In the genomic region with DNA sequence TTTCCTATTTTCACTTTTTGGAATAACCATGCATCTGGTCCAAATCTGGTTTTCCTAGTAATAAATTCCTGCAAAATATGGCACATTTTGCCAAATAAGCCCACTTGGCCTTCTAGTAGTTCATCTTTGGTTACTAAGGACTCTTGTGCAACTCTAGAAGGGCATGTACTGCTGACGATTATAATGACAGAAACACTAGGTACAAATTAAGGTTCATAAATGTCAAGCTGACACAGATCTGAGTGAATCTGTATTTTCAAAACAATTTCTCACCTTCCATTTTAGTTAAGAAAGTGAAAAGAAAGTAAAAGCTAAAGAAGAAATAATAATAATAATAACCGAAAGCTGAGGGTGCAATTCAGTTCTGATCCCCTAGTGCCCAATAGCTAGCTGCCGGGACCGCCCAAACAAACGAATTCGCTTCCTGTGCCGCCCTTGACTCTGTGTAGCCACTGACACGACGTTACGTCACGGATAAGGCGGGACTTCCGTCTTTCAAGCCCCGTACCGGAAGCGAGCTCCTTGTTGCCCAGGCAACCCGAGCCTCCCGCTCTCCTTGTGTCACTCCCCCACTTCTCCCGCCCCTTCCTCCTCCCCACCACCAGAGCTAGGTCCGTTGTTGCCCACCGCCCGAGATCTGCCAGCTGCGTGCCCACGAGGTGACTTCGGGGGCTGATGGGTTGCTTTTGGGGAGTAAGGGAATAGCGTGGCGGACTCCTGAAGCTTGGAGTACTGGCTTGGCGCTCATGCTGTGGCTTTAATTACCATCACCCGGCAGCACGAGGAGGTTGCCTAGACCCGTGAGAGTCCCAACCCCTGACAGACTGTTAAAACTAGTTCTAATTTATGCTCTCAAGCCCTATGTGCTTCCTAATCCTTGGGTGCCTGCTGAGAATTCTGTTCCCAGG, we compare ENCODE assay signal across 8 mouse cellular contexts. TPM values are rescaled to one million over a fixed set of nuclear protein-coding genes. Genes with fewer than 3 reads are reported as not detected.
A peak's percentile ranks its signal among the peaks of the same experiment; 100 is the strongest.
DNase-seq lines count a peak whose midpoint lies in the region; ATAC-seq and TF ChIP-seq lines count a peak whose summit lies in the region.

A gene (plus strand): TSS at position 563 of the 908 bp plus-strand sequence.

- peak within 1 kb of the TSS; percentile 68 for H3K4me2 ChIP-seq in heart, embryonic 12.5 days
- peak within 1 kb of the TSS; percentile 40 for H3K4me2 ChIP-seq in kidney, postnatal 0 days (ENCODE audit: low read length)
- H3K4me2 ChIP-seq in liver, embryonic 11.5 days, result peak within 1 kb of the TSS; percentile 70
- peak within 1 kb of the TSS; percentile 37 for H3K4me2 ChIP-seq in stomach, embryonic 14.5 days (replicated peaks; ENCODE audit: low read depth, low read length)

- H3K27ac ChIP-seq in heart, embryonic 12.5 days (ENCODE audit: poor library complexity, severe bottlenecking), result peak within 1 kb of the TSS; percentile 60
- 0 out of 2 replicates have a peak within 1 kb of the TSS, but pooled peaks have one; percentile 0 for H3K27ac ChIP-seq in kidney, postnatal 0 days
- peak within 1 kb of the TSS; percentile 32; the same call in 1 of the 2 replicates for H3K27ac ChIP-seq in liver, embryonic 11.5 days (ENCODE audit: low read depth, low read length)
- H3K27ac ChIP-seq in stomach, embryonic 14.5 days (ENCODE audit: low read length), result peak within 1 kb of the TSS; percentile 55; the same call in 1 of the 2 replicates

- ATAC-seq in erythroid progenitor cell, adult 5-6 weeks (replicated peaks; ENCODE audit: low FRiP score, poor library complexity, severe bottlenecking), result peak; percentile 98
- peak; percentile 98 for ATAC-seq in heart, embryonic 12.5 days (ENCODE audit: insufficient number of reproducible peaks, low FRiP score)
- ATAC-seq in kidney, postnatal 0 days (replicated peaks; ENCODE audit: low FRiP score, low read depth), result peak; percentile 100
- peak; percentile 97 for ATAC-seq in liver, embryonic 11.5 days (replicated peaks; ENCODE audit: low FRiP score)
- peak; percentile 97 for ATAC-seq in stomach, embryonic 14.5 days (ENCODE audit: insufficient number of reproducible peaks, insufficient read depth, low FRiP score, low read depth)

- H3K9ac ChIP-seq in heart, embryonic 12.5 days, result peak within 1 kb of the TSS; percentile 69
- H3K9ac ChIP-seq in kidney, postnatal 0 days (ENCODE audit: low read depth, low read length), result 0 out of 2 replicates have a peak within 1 kb of the TSS, but pooled peaks have one; percentile 39
- peak within 1 kb of the TSS; percentile 70 for H3K9ac ChIP-seq in liver, embryonic 11.5 days (ENCODE audit: low read depth, low read length)
- peak within 1 kb of the TSS; percentile 30; the same call in 1 of the 2 replicates for H3K9ac ChIP-seq in stomach, embryonic 14.5 days (replicated peaks; ENCODE audit: low read depth, low read length)

- TF ChIP-seq CTCF in kidney, postnatal 0 days (IDR thresholded peaks at IDR 0.05; ENCODE audit: low read depth), result peak; percentile 29; the same call in 1 of the 2 replicates

- peak; percentile 95 for DNase-seq in CD4-positive helper T cell, adult 2 months (ENCODE audit: low read depth, low spot score)
- DNase-seq in brain, embryonic 18.5 days (ENCODE audit: low read depth, low spot score), result peak; percentile 94
- peak; percentile 93 for DNase-seq in kidney, postnatal 0 days (ENCODE audit: low spot score)
- DNase-seq in liver, embryonic 11.5 days (ENCODE audit: low spot score), result peak; percentile 83
- peak; percentile 96 for DNase-seq in naive thymus-derived CD4-positive, alpha-beta T cell, adult 2 months (ENCODE audit: low read depth)

- WGBS in heart, embryonic 12.5 days, result 14% methylated on average over 31 of the region's 31 CpGs
- 22% methylated on average over 31 of the region's 31 CpGs for WGBS in kidney, postnatal 0 days
- 11% methylated on average over 31 of the region's 31 CpGs for WGBS in liver, embryonic 11.5 days
- WGBS in stomach, embryonic 14.5 days, result 19% methylated on average over 31 of the region's 31 CpGs

- no peaks in the 10 kb centered on the region for H3K27me3 ChIP-seq in heart, embryonic 12.5 days (replicated peaks)
- no peaks in the 10 kb centered on the region for H3K27me3 ChIP-seq in kidney, postnatal 0 days (ENCODE audit: insufficient read depth, low read length)
- no peaks in the 10 kb centered on the region for H3K27me3 ChIP-seq in liver, embryonic 11.5 days (replicated peaks; ENCODE audit: control insufficient read depth, insufficient read depth, low read length)
- no peaks in the 10 kb centered on the region for H3K27me3 ChIP-seq in stomach, embryonic 14.5 days (ENCODE audit: control insufficient read depth, insufficient read depth, low read length)

- no peaks in the 10 kb centered on the region for H3K9me3 ChIP-seq in heart, embryonic 12.5 days (replicated peaks)
- no peaks in the 10 kb centered on the region for H3K9me3 ChIP-seq in kidney, postnatal 0 days (replicated peaks; ENCODE audit: low read length)
- no peaks in the 10 kb centered on the region for H3K9me3 ChIP-seq in liver, embryonic 11.5 days (ENCODE audit: control insufficient read depth, low read length)
- no peaks in the 10 kb centered on the region for H3K9me3 ChIP-seq in stomach, embryonic 14.5 days (ENCODE audit: control insufficient read depth, low read depth, low read length)

- peak within 1 kb of the TSS; percentile 68 for H3K4me3 ChIP-seq in heart, embryonic 12.5 days
- H3K4me3 ChIP-seq in kidney, postnatal 0 days (replicated peaks; ENCODE audit: low read depth, low read length), result peak within 1 kb of the TSS; percentile 48
- peak within 1 kb of the TSS; percentile 63 for H3K4me3 ChIP-seq in liver, embryonic 11.5 days (ENCODE audit: low read depth, low read length)
- peak within 1 kb of the TSS; percentile 49 for H3K4me3 ChIP-seq in stomach, embryonic 14.5 days (ENCODE audit: low read depth, low read length)

- H3K36me3 ChIP-seq in heart, embryonic 12.5 days, result no peaks in the 10 kb centered on the region
- H3K36me3 ChIP-seq in kidney, postnatal 0 days (ENCODE audit: insufficient read depth, low read length), result no peaks in the 10 kb centered on the region
- H3K36me3 ChIP-seq in liver, embryonic 11.5 days (ENCODE audit: control insufficient read depth, insufficient read depth, low read length), result no peaks in the 10 kb centered on the region
- no peaks in the 10 kb centered on the region for H3K36me3 ChIP-seq in stomach, embryonic 14.5 days (ENCODE audit: control insufficient read depth, insufficient read depth, low read length)

- no peaks in the 10 kb centered on the region for H3K4me1 ChIP-seq in heart, embryonic 12.5 days (replicated peaks)
- H3K4me1 ChIP-seq in kidney, postnatal 0 days (replicated peaks; ENCODE audit: insufficient read depth, low read length), result no peaks in the 10 kb centered on the region
- no peaks in the 10 kb centered on the region; the same call in 1 of the 2 replicates for H3K4me1 ChIP-seq in liver, embryonic 11.5 days (replicated peaks; ENCODE audit: control insufficient read depth, insufficient read depth, low read length)
- H3K4me1 ChIP-seq in stomach, embryonic 14.5 days (ENCODE audit: control insufficient read depth, insufficient read depth, low read length), result peaks cover 4% of the 10 kb centered on the region; the same call in 1 of the 2 replicates

RNA-seq across cellular contexts. Expression of the gene that starts here (rescaled TPM):
- 10.8 and 17.2 TPM in 2 replicates for total RNA-seq in erythroid progenitor cell, adult 5-6 weeks (2015; ENCODE audit: low replicate concordance)
- 6.6 and 8.9 TPM in 2 replicates for total RNA-seq in erythroid progenitor cell, adult 5-6 weeks (2017; ENCODE audit: low replicate concordance)
- 5.5 and 8.3 TPM in 2 replicates for polyA plus RNA-seq in heart, embryonic 12.5 days (2016; fragmentation: Nextera tagmentation; extraction: Ambion mirVana)
- polyA plus RNA-seq in kidney, postnatal 0 days (2015; fragmentation: Nextera tagmentation; extraction: Ambion mirVana), result 9.9 and 10.2 TPM in 2 replicates
- 15.1 and 15.5 TPM in 2 replicates for polyA plus RNA-seq in liver, embryonic 11.5 days (2014; fragmentation: Nextera tagmentation; extraction: Ambion mirVana)
- 14.6 and 17.3 TPM in 2 replicates for polyA plus RNA-seq in stomach, embryonic 14.5 days (2014; fragmentation: Nextera tagmentation; extraction: Ambion mirVana)

Comparison
In these comparisons a context has a peak if more than half of its experiments do, and no peak if none do; other contexts are left out.
1. Peak in every context shown above with its lines: DNase-seq, ATAC-seq, H3K4me3 ChIP-seq and H3K27ac ChIP-seq.
2. H3K27ac ChIP-seq: peak in every context shown above with its lines; median percentile 60 in heart, embryonic 12.5 days; 55 in stomach, embryonic 14.5 days; 32 in liver, embryonic 11.5 days; 0 in kidney, postnatal 0 days.